Mouse (Mus musculus) cerebellum, adult 8-10 months (tissue): Measurements from ENCODE around the gene Spag7.

ENCODE experiments used
- DNase-seq: peaks from one replicate; pipeline ENCODE4 v3.0.0; 2022

Spag7 gene

DNA sequence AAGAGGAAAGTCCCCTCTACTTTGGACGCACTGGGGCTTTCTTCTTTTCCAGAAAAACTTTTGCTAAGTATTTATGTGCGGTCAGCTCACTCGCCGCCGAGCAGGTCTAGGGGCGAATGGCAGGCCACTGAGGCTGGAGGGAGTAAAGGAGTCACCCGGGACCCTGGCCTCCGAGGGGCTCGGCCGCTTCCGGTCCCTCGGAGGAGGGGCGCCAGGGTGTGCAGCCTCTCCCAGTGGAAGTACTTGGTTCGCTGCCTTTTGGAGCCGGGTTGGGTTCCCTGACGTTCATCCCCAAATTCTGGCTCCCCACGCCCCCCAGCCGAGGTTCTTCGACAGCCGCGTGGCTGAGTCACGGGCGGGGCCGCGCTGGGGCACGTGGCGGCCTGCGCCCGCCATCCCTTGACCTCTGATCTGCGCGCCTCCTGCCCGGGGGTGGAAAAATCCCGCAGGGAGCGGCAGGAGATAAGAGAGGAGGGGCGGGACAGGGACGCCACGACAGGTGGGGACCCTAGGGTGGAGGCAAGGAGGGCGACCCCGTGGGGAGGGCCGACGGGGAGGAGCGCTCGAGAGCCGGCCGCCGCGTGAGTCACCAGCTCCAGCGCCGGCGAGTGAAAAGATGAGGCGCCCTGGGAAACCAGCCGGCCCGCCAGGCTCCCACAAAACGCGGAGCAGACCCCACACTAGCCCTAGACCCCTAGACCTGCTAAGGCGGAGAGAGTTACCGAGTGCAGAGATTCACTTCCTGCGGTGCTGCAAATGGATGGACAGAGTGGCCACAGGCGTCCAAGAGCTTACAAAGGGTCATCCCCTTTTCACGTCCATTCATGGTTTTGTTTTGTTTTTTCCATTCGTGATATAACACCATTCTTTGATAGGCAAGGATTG is 13.4 kb downstream of the Spag7 start:
- DNase-seq, result no peak

DNA sequence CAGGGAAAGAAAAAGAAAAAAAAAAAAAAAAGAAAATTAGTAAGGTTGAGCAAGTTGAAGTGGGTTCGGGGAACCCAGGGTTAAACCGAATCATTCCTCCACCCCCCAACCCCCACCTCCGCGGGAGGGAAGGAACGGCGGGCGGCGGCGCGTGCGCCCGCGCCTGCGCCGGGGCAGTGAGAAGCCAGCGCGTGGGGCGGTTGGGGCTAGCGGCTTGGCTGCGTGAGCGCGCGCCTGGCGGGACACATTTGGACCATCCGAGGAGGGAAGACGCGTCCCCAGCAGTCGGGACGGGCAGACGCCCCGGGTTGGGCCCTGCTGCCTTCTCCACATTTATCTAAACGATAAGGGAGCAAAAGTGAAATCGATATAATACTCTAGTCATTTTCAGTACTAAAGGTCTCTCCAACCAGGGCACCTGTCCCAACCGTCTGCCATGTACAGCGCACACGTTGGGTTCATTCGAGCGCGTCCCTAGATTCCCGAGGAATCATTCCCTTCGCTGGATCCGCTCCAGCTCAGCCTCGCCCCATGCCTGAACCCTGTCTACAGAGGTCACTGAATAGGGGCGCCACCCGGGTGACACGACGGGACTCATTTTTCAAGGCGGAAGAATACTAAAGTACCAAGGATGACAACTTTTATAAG is 14.2 kb downstream of the Spag7 start:
- peak; percentile 82 for DNase-seq

- peak; percentile 69 for DNase-seq
Observed at GRCm38 (mm10) chr11:70654198-70654922, 14.9 kb downstream of the Spag7 start, which contains the start of gene Pfn1. Gene Pfn1 (minus strand): TSS chr11:70654644.

DNA sequence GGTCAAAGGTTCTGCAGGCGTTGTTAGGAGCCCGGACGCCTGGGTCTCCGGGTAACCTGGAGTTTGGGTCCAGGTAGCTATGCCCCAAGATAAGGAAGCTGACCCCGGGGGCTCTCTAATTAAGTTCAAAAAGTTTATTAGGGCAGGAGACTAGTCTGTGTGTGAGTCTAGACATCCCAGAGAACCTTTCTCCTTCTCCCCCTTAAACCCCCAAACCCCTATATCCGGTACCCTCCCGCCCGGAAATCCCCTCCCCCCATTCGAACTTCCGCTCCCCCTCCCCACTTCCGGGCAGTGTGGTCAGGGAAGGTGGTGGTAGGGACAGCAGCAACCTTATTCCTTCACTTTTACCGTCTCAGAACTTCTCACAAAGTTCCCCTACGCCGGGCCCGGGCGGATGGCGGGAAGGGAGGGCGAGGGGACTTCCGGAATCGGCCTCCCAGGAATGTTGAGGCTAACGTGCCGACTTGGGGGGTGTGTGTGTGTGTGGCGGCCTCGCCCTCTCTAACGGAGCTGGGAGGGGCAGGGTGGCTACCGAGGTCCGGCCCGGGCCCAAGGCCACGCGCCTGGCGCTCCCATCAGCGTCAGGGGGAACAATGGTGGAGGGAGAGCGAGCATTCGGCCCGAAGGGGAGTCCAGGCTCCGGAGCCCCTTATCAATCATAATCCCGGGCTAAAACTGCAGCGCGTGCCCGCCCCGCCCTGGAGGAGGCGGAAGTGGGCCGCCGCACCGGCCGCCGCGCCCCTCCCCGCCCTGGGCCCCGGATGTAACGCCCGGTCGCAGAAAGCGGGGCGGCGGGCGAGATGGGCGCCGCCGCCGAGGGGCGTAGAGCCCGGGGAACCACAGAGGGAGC is 15.6 kb downstream of the Spag7 start:
- peak; percentile 66 for DNase-seq

GRCm38 (mm10) chr11:70652884-70653344 is 16.3 kb downstream of the Spag7 start:
- peak; percentile 22 for DNase-seq

- DNase-seq, result no peak
Observed at GRCm38 (mm10) chr11:70652029-70652883, 17.0 kb downstream of the Spag7 start.

GRCm38 (mm10) chr11:70651391-70651790 is 17.8 kb downstream of the Spag7 start:
- peak; percentile 7 for DNase-seq

DNA sequence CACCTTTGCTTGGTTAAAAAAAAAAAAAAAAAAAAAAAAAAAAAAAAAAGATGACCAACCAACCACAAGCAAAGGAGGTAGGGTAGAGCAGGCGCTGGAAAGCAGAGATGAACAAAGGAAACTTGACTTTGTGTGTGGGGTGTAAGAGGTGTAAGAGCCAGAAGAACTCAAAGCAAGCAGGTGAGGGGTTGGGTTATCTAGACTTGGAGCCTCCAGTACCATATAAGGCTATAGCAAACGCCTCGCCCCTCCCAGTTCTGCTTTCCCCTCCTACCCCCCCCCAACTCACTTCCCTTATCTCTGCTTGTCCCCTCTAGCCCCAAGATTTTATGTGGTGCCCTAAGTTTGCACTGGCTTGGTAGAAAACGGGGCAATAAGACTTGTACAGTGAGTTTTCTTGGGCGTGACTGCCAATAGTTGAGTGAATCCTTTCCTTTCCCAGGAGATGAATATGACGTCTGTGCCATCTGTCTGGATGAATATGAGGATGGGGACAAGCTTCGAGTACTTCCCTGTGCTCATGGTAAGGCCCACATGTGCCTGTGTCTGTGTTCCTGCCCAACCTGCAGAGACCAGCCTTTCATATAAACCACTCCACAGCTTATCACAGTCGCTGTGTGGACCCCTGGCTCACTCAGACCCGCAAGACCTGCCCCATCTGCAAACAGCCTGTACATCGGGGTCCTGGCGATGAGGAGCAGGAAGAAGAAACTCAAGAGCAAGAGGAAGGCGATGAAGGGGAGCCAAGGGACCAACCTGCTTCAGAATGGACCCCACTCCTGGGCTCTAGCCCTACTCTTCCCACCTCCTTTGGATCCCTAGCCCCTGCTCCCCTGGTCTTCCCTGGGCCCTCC is 18.7 kb downstream of the Spag7 start:
- DNase-seq, result peak; percentile 21

- DNase-seq, result no peak
Observed at GRCm38 (mm10) chr11:70649185-70649734, 20.0 kb downstream of the Spag7 start.

- DNase-seq, result no peak
Observed at GRCm38 (mm10) chr11:70648512-70648911, 20.7 kb downstream of the Spag7 start.

DNA sequence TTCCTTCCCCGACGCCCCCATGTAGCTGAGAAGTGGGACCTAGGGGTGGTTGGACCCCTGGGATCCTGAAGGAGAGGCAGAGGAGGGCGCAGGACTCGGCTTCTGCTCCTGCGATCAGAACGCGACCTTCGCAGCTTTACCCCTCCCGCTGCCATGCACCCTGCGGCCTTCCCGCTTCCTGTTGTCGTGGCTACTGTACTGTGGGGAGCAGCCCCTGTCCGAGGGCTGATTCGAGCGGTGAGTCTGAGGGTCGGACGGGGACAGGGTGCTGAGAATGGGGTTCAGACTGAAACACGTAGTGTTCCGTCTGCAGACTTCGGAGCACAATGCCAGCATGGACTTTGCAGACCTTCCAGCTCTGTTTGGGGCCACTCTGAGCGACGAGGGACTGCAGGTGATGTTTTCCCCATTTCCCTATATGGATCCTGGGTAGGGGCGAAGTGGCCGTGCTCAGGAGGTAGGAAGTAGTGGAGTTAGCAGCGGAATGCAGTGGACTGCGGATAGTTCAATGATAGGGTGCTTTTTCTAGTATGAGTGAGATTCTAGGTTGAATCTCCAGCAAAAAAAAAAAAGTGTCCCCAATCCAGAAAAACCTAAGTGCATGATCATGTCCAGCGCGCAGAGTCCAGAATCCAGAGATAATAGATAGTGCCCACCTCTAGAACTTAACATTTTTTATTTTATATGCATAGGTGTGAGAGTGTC is 21.3 kb downstream of the Spag7 start:
- no peak for DNase-seq

DNA sequence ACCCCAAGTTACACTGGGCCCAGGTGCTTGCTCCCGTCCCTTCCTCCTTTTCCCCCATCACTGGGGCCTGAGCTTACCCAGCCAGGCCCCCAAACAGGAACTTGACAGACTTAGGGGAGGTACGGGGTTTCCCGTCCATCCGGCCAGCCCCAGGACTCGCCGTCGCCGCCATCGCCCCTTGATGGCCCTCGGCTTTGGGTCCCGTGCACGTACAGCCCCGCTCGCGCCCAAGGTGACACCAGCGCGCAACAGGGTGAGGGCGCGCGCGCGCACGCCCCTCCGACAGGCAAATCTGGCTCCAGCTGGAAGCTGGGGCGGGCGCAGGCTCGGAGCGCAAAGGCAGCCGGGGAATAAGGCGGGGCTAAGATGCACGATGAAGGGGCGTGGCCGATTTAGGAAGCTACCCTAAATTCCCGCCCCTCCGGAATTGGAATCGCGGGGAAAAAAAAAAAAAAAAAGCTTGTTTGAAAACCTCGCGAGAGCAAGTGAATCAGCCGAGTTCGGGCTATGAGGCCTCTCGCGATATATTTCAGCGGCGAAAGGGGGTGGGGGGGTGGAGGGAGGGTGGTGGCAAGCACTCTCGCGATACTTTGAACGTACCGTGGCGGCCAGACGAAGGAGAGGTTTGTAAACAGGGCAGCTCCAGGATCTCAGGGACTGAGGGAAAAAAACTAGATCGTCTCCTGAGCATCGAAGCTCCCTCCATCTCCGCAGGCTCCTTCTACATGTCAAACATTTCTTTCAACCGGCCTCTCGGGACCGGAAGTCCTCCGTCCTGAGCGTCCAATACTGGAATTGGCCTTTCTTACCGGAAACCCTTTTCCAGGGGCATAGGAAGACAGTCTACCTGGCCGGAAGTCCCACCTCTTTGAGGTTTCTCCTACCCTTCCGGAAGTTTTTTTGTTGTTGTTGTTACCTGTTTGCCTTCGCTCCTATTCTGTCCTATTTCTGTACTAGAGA is 22.2 kb downstream of the Spag7 start, which contains the start of the genes Rnf167 and Slc25a11:
Gene Rnf167 (plus strand): TSS at position 545 of the 960 bp plus-strand sequence.
Gene Slc25a11 (minus strand): TSS at position 789 of the 960 bp plus-strand sequence.
- DNase-seq, result peak; percentile 96

GRCm38 (mm10) chr11:70646259-70646555 is 23.0 kb downstream of the Spag7 start:
- no peak for DNase-seq

- DNase-seq, result no peak
Observed at GRCm38 (mm10) chr11:70645461-70646258, 23.6 kb downstream of the Spag7 start.

DNA sequence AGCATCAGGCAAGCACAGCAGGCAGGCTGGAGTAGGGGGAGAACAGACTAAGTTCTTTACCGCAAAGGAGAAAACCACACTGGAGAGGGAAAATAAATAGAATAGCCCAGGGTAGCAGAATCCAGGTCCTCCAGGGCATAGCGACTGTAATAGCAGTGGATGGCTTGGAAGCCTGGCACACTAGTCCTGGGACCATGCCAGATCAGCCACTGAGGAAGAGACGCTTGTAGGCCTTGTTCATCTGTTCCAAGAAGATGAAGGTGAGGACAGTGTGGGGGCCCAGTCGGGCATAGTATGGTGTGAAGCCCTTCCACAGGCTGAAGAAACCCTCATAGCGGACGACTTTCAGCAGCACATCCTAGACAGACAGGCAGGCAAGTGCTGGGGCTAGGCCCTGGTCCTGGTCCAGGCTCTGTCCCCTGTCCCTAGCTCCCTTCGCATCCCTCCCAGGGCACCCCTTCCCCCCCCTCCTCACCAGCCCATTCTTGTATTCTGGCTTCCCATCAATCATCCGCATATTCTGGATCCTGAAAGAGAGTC is 24.6 kb downstream of the Spag7 start:
- no peak for DNase-seq

DNA sequence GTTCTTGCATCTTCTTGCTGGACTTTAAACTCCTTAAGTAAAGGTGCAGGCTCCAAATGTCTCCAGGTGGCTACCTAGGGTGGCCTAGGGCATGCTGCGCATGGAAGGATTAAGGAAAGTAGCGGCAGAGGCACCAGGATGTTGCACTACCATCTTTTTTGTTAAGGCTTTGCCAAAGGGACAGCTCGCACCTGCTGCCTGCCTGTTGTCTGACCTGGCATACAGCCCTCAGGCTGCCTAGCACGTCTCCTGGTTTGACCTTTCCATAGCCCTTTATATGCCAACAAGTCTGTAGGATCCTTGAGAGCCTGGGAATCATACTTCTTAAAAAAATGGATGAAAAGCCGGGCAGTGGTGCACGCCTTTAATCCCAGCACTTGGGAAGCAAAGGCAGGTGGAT is 26.2 kb downstream of the Spag7 start:
- no peak for DNase-seq

GRCm38 (mm10) chr11:70641241-70641640 is 28.0 kb downstream of the Spag7 start:
- no peak for DNase-seq
